Mouse (Mus musculus) liver, adult 2 months (tissue): ENCODE measurements at regions not wholly inside any gene's neighbourhood (a gene's known extent, or its start where the extent isn't known, plus 50 kb on each side); places are given as distances from the start of the nearest gene placed in this dataset.
"Not testable (repeated sequence)": the region's sequence is repeated elsewhere in the genome, so short reads cannot be mapped to it uniquely, and the experiment has no call there.

ENCODE experiments used
- DNase-seq: peaks from one replicate; pipeline ENCODE4 v3.0.0-alpha.2; 2011; ENCODE audit warnings: low read depth, low spot score; ENCODE audit errors: extremely low read depth
- H3K27ac ChIP-seq: fragments of 200-500 bp; replicated peaks from 2 replicates; pipeline ENCODE4 v1.5.1; 2012; ENCODE audit warnings: low read depth, mild to moderate bottlenecking, control low read depth, inconsistent platforms, low read length; ENCODE audit not compliant: insufficient read depth
- H3K27me3 ChIP-seq: fragments of 200-500 bp; 2 replicates; pipeline ENCODE4 v1.6.1; 2012; ENCODE audit warnings: mild to moderate bottlenecking, moderate library complexity, low read length, inconsistent platforms; ENCODE audit not compliant: control insufficient read depth, insufficient read depth
- H3K36me3 ChIP-seq: fragments of 200-500 bp; 2 replicates; pipeline ENCODE4 v1.6.1; 2012; ENCODE audit warnings: low read length, inconsistent platforms; ENCODE audit not compliant: control insufficient read depth, insufficient read depth
- H3K4me1 ChIP-seq: fragments of 200-500 bp; 2 replicates; pipeline ENCODE4 v1.6.1; 2011; ENCODE audit warnings: low read length; ENCODE audit not compliant: control insufficient read depth, insufficient read depth
- H3K4me3 ChIP-seq: fragments of 200-500 bp; 2 replicates; pipeline ENCODE4 v1.5.1; 2011; ENCODE audit warnings: low read depth, mild to moderate bottlenecking, control low read depth, low read length, moderate library complexity; ENCODE audit not compliant: insufficient read depth
- H3K79me2 ChIP-seq: fragments of 200-500 bp; 2 replicates; pipeline ENCODE4 v1.6.1; 2012; ENCODE audit warnings: inconsistent platforms, mild to moderate bottlenecking, low read length, moderate library complexity; ENCODE audit not compliant: control insufficient read depth, insufficient read depth
- H3K9ac ChIP-seq: fragments of 200-500 bp; 2 replicates; pipeline ENCODE4 v1.6.1; 2012; ENCODE audit warnings: low read depth, mild to moderate bottlenecking, control low read depth, inconsistent platforms, low read length
- CTCF ChIP-seq: fragments of 200-500 bp; IDR thresholded peaks from 2 replicates; pipeline ENCODE4 v1.5.1; 2011; ENCODE audit warnings: low read depth, low read length, control low read depth
- POLR2A ChIP-seq: fragments of 200-500 bp; IDR thresholded peaks from 2 replicates; pipeline ENCODE4 v1.6.1; 2011; ENCODE audit warnings: low read length, control low read depth; ENCODE audit not compliant: insufficient read depth; ENCODE audit errors: extremely low read depth
- WGBS: fragments of 180-500 bp; shearing (Covaris S2); methylation state at CpG from one replicate; pipeline ENCODE4 v1.1.7; 2018; 5-methylcytosine and 5-hydroxymethylcytosine counted together

DNA sequence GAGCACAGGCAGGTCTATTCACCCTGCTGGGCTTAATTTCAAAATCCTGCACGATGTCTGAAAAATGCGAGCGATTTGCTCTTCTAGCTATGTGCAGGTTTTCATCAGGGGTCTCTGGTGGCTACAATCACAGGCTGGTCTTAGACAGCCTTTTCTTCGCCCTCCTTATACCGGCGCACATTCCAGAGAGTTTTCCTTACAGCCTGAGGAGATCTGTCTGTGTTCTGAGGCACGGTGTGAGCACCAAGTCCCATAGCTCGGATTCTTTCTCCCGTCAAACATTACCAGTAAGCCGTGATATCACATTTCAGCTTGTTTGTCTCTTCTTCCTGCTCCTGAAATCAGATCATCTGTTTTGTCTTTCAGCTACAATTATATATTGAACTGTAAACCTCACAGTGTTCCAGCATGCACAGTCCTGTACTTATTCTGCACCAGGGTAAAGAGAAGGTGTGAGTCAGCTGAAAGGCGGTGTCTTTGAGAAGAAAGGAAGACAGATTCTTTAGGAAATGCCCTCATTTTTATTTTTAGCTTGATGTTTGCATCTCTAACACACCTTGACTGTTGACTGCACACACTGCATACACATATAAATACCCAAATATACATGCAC is 161.6 kb downstream of the Srek1 start:
- DNase-seq: no peak
- no peak overlapping the region for H3K9ac ChIP-seq
- H3K27ac ChIP-seq: no peak overlapping the region
- H3K4me3 ChIP-seq: no peak overlapping the region
- no peaks in the 10 kb centered on the region for H3K79me2 ChIP-seq
- no peaks in the 10 kb centered on the region for H3K27me3 ChIP-seq
- TF ChIP-seq POLR2A: no peak
- TF ChIP-seq CTCF: no peak
- H3K36me3 ChIP-seq: no peaks in the 10 kb centered on the region
- WGBS: 59% methylated on average over 11 of the region's 11 CpGs
- H3K4me1 ChIP-seq: no peaks in the 10 kb centered on the region

DNA sequence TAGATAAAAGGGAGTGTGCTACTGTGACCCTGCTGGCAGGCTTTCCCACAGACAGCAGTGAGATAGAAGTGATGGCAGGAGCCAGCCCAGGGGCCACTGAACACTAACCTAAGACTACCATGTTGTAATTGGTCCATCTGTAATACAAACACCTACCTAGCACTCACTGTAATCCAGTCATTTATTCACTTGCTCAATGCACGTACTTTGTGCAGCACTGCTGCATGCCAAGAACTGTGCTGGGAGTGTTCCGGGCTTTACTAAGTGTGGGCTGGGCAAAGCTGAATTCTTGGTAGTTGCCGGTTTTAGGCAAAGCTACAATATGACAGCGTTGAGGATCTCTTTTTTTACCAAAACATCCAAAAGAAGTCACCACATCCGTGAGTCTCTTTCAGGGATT is 172.1 kb downstream of the Srek1 start:
- peak; percentile 74 for DNase-seq

DNA sequence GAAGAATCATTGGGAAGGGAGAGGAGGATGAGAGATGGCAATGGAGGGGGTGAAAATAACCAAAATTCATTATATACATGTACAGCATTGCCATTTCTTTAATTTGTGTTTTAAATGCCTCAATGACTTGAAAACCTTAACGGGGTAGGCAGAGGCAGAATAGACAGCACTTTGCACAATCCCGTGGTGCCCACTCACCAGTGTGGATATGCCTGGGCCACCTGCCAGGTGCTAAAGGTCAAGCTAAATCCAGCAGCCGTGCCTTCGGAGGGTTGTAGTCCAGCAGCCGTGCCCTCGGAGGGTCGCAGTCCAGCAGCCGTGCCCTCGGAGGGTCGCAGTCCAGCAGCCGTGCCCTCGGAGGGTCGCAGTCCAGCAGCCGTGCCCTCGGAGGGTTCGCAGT is 182.0 kb downstream of the Srek1 start:
- H3K4me1 ChIP-seq: no peaks in the 10 kb centered on the region
- no peak overlapping the region for H3K4me3 ChIP-seq
- TF ChIP-seq CTCF (no peak), POLR2A (no peak)
- DNase-seq: no peak
- 84% methylated on average over 16 of the region's 16 CpGs for WGBS
- no peaks in the 10 kb centered on the region for H3K79me2 ChIP-seq
- no peak overlapping the region for H3K27ac ChIP-seq
- no peaks in the 10 kb centered on the region for H3K36me3 ChIP-seq
- no peak overlapping the region for H3K9ac ChIP-seq
- no peaks in the 10 kb centered on the region for H3K27me3 ChIP-seq

More for the DNA sequence above, 172.1 kb downstream of the Srek1 start:
- no peaks in the 10 kb centered on the region for H3K79me2 ChIP-seq
- TF ChIP-seq POLR2A (no peak), CTCF (no peak)
- no peak overlapping the region for H3K9ac ChIP-seq
- H3K4me1 ChIP-seq: no peaks in the 10 kb centered on the region
- 68% methylated on average over 5 of the region's 5 CpGs for WGBS
- H3K27me3 ChIP-seq: no peaks in the 10 kb centered on the region
- no peak overlapping the region for H3K27ac ChIP-seq
- no peak overlapping the region for H3K4me3 ChIP-seq
- H3K36me3 ChIP-seq: no peaks in the 10 kb centered on the region

DNA sequence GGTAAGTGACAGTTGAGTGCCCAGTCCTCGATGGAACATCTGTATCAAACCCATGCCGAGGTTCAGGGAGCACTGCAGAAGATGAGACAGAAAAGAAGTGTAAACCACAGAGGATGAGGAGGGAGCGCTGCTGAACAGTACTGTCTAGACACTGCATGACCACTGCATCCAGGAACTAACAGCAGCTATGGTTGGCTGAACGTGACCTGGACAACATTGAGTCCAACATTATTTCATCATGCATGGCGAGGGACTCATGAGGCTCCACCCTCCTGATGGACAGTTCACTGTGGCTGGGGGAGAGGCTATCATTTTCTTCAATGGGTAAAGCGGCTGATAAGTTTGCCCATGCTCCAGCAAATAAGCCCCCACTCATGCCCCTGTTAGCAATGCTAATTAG is 182.5 kb downstream of the Srek1 start:
- peak; percentile 34 for DNase-seq
- no peak overlapping the region for H3K27ac ChIP-seq
- WGBS: 89% methylated on average over 6 of the region's 6 CpGs

DNA sequence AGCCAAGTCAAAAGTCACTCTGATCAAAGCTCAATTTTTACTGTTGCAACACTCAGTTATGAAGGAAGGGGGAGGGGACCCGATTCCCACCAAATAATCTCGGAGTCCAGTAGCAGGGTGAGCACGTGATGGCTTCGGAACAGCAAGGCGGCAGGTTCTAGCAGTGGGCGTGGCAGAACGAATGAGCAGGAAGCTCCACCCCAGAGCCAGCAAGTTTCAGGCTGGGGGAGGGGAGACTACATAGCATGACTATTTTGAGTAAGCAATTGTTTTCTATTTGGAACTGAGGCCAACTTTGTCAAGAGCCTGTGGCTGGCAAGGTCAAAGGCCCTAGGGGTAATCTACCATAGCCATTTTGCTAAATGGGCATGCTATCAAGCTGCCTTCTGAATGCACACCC is 183.0 kb downstream of the Srek1 start:
- peak; percentile 61 for DNase-seq
- not testable (repeated sequence) for H3K27ac ChIP-seq, H3K27me3 ChIP-seq, H3K36me3 ChIP-seq, H3K4me1 ChIP-seq, H3K9ac ChIP-seq, H3K79me2 ChIP-seq, H3K4me3 ChIP-seq
- 68% methylated on average over 7 of the region's 7 CpGs for WGBS

More for the DNA sequence above, 182.5 kb downstream of the Srek1 start:
- H3K9ac ChIP-seq: no peak overlapping the region
- no peaks in the 10 kb centered on the region for H3K27me3 ChIP-seq
- H3K4me3 ChIP-seq: no peak overlapping the region
- TF ChIP-seq CTCF (no peak), POLR2A (no peak)
- H3K4me1 ChIP-seq: no peaks in the 10 kb centered on the region
- no peaks in the 10 kb centered on the region for H3K36me3 ChIP-seq
- no peaks in the 10 kb centered on the region for H3K79me2 ChIP-seq

DNA sequence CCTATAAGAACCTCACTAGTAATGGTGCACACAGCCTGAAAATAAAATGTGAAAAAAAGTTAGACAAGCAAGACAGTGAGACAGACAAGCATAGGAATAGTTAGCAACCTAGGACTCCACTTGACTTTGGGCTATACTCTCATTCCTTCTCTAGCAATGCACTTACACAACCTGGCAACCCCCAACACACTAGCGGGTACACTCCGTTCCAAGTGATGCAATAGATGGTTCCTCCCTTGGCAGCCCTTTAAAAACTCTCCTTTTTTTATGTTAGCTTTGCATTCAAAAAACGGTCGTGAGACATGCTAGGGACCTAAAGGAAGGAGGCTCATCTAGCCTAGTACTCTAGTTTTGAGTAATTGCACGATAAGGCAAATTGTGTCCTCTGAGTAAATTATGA is 184.8 kb downstream of the Srek1 start:
- H3K4me3 ChIP-seq: no peak overlapping the region
- DNase-seq: peak; percentile 67
- no peaks in the 10 kb centered on the region for H3K79me2 ChIP-seq
- WGBS: 79% methylated on average over 5 of the region's 5 CpGs
- TF ChIP-seq CTCF (no peak), POLR2A (no peak)
- H3K36me3 ChIP-seq: no peaks in the 10 kb centered on the region
- H3K27ac ChIP-seq: no peak overlapping the region
- no peaks in the 10 kb centered on the region for H3K4me1 ChIP-seq
- no peak overlapping the region for H3K9ac ChIP-seq
- H3K27me3 ChIP-seq: no peaks in the 10 kb centered on the region
